Mouse (Mus musculus) thymus, postnatal 25 days (tissue): ENCODE measurements around the gene Rbak.
A peak's percentile ranks its signal among the peaks of the same experiment; 100 is the strongest.
"Not testable (repeated sequence)": the region's sequence is repeated elsewhere in the genome, so short reads cannot be mapped to it uniquely, and the experiment has no call there.

Source experiments
- DNase-seq: peaks from one replicate; pipeline ENCODE4 v3.0.0; 2022

Rbak gene

DNA sequence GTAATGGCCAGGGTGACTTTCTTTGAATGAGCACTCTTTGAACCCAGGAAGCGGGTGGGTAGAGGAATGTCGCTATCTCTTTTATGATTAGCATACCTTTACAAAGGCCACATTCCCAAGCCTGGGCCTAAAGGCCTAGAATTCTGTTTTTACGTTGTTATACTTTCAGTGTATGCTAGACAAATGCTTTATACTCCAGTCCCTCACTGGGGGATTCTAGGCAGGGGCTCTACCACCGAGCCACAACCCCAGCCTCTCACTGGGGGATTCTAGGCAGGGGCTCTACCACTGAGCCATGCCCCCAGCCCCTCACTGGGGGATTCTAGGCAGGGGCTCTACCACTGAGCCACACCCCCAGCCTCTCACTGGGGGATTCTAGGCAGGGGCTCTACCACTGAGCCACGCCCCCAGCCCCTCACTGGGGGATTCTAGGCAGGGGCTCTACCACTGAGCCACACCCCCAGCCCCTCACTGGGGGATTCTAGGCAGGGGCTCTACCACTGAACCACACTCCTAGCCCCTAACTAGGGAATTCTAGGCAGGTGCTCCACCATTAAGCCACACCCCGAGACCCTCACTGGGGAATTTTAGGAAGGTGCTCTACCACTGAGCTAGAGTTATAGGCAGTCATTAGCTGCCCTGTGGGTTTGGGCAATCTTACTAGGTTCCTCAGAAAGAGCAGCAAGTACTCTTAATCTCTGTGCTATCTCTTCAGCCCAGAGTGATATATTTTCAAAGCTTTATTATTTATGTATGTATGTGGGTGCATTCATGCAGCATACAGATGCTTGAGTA, 46.2 kb downstream of the Rbak start:
- not testable (repeated sequence) for DNase-seq

DNA sequence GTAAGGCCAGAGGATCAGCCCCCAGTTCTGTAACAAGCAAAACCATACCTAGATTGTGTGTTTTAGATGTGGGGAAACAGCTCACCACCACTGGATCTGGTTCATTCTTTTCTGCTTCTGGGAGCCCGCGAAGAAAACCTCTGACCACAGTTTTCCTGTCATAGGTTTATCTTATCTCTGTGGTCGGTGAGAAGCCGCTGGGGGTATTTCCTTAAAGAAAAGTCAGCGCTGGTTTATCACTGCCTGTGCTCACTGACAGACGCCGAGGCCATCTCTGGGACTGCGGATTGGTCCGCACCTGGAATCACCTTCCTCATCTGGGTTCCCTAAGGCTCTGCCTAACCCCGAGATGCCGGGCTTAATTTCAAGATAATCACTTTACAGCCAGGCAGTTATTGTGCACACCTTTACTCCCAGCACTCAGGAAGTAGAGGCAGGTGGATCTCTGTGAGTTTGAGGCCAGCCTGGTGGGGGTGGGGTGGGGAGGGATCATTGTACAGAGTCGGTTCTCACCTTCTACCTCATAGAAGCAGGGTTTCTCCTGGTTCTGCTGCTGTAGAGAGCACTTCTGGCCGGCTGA, 47.5 kb downstream of the Rbak start:
- peak; percentile 62 for DNase-seq

DNA sequence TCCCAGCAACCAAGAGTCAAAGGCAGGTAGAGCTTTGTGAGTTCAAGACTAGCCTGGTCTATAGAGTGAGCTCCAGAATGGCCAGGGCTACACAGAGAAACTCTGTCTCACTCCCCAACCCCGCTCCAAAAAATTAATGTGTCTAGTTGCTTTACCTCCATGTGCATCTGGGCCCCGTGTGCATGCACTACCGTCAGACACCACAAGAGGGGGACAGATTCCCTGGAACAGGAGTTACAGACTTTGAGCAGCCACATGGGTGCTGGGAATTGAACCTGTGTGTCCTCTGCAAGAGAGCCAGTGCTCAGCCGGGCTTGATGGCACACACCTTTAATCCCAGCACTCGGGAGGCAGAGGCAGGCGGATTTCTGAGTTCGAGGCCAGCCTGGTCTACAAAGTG, 50.2 kb downstream of the Rbak start:
- DNase-seq = peak; percentile 44

DNA sequence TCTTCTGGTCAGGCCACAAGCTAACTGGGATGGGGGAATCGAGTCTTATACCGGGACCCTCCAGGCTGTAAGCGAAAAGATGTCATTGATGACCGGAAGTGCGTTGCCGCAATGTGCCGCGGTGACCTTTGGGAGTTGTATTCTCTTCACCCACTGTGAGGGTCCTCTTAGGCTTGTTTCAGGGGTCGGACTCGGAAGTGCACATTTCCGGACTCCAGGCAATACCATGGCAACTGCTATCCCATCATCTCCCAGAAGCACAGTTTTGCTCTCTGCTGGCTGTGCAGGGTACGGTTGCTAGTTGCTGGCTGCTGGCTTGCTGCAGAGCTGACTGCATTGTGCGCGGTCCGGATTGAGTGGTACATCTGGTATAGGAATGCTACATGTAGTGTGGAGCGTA, 51.5 kb downstream of the Rbak start:
- DNase-seq = no peak

DNA sequence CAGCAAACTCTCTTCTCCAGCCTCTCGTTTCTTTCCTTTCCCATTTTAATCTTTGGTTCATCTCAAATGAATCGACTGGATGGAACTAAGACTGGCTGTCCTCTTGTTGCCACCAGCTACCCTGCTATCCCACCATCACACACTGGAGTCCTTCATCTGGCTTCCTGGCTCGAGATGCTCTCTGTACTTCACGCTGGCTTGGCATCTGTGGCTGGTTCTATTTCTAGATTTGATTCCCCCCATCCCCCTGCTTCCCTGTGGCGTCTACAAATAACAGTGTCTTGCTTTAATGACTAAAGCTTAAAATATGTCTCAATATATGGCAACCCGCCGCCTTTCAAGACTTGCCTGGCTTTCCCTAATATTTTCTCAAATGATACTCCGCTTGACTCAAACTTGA, 52.7 kb downstream of the Rbak start:
- no peak for DNase-seq

DNA sequence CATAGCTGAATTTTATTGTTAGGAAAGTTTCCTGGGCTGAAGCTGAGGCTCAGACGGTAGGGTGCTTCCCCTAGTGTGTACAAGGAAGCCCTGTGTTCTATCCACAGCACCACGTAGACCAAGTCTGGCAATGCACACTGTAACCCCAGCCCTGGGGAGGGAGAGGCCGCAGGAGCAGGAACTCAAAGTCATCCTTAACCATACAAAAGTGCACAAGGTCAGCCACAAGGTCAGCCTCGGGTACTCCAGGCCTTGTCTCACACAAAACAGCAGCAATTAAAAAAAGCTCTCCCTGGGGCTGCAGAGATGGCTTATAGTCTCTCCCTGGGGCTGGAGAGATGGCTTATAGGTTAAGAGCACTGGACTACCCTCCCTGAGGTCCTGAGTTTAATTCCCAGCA, 53.7 kb downstream of the Rbak start:
- no peak for DNase-seq

DNA sequence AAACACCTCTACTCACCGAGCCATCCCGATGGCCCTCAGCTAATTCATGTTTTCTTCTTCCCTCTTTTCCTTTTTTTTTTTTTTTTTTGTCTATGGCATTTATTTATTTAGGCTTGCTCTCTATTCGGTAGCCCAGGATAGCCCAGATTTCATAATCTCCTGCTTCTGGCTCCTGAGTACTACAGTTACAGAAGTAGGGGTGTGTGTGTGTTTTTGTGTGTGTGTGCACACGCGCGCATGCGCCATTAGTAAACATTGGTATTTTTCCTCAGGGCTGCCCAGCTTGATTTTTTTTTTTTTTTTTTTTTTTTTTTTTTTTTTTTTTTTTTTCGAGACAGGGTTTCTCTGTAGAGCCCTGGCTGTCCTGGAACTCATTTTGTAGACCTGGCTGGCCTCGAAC, 54.5 kb downstream of the Rbak start:
- no peak for DNase-seq

DNA sequence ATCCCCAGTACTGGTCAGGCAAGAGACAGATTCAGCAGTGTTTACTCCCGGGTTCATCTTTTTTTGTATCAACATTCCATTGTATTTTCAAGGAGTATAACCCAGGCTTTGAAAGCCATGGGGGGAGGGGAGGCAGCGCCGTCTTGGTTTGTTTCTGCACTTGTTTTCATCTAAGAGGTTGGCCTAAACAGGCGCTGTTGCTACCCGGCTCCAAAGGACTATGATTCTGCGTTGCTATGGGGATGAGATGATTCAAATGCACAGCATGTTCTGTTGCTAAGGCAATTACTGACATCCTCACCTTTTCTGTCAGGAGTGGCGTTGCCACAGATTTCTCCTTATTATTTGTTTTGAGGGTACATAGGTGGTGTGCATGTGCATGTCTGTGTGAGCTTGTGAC, 55.0 kb downstream of the Rbak start:
- no peak for DNase-seq

DNA sequence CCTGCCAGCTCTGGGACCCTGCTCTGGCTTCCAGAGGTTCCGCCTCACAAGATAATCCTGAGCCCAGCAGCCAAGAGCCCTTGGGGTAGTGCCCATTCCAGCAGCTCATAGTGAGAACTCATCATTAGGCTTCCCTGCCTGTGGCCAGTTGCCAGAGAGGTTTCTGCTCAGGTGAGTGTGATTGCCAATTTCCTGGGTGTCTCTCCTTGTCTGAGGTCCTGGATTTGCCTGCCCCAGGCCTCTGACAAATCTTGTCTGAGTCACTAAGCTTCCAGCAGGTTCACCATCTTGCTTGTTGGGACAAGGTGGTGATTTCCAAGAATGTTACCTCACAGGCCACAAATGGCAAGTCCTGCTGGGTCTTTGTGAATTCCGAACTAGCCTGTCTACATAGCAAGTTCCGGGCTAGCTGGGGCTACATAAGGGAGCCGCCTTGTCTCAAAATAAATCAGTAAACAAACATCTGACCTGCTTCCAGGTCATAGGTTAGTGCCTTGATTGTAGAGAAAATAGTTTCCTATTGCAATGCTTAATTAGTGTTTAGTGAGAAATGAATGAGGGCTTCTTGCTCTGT, 55.7 kb downstream of the Rbak start:
- DNase-seq = no peak

DNA sequence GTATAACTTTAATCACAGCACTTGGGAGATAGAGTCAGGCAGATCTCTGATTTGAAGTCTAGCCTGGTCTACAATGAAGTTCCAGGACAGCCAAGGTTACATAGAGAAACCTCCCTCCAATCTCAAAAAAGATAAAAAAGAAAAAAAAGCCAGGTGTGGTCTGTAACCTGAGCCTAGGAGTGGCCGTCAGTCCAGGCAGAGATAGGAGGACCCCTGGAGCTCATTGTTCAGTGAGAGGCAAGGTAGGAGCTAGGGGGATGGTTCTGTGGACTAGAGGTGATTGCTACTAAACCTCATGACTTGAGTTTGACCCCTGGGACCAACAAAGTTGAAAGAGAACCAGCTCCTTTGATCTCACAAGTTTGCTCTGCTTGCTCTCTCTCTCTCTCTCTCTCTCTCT, 57.9 kb downstream of the Rbak start:
- no peak for DNase-seq
